Mouse (Mus musculus) lung, postnatal 0 days (tissue): ENCODE data around the gene Zhx3.

Experiments
- CTCF ChIP-seq: IDR thresholded peaks from 2 replicates; pipeline ENCODE4 v1.5.1; 2016; ENCODE audit warnings: antibody characterized with exemption, mild to moderate bottlenecking
- EP300 ChIP-seq: IDR thresholded peaks from 2 replicates; pipeline ENCODE4 v1.6.1; 2016; ENCODE audit warnings: antibody characterized with exemption, mild to moderate bottlenecking, control low read depth

DNA sequence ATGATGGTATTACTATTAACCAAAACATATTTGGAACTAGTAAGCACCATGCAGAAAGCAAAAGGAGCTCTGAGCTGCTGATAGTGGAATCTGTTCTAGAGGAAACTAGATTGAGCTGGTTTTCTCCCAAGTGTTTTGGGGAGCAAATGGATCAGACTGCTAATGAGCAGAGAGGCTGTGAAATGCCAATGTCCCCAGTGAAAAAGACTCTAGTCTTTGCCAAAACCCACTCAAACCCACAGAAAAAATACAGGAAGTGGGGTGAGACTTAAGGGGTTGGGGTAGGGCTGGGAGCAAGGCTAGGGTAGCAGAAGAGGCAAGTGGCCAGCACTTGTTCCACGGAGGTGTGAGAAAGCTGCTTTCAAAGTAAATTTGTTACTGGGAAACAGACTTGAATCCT is 86.5 kb downstream of the Zhx3 start:
- no peak for TF ChIP-seq CTCF
- no peak for TF ChIP-seq EP300
